Mouse (Mus musculus) MEL (cell line): ENCODE measurements at regions not wholly inside any gene's neighbourhood (a gene's known extent, or its start where the extent isn't known, plus 50 kb on each side); places are given as distances from the start of the nearest gene placed in this dataset.

ENCODE experiments used
- DNase-seq: peaks from one replicate; pipeline ENCODE4 v3.0.0; 2011; ENCODE audit warnings: low read depth, low spot score
- H3K27ac ChIP-seq: 2 replicates; pipeline ENCODE4 v1.5.1; 2012; ENCODE audit warnings: low read depth, mild to moderate bottlenecking, control low read depth, low read length, moderate library complexity; ENCODE audit not compliant: control insufficient read depth
- H3K27me3 ChIP-seq, 2 experiments: fragments of 150-350 bp in 1 of 2; sonication (generic) in 1 of 2; 2 replicates each; pipeline ENCODE4 v1.6.1; 2012; ENCODE audit warnings: low read length in 2 of 2, mild to moderate bottlenecking in 2 of 2, improper control_type of control experiment in 1 of 2, moderate library complexity in 1 of 2; ENCODE audit not compliant: insufficient read depth in 2 of 2, control insufficient read depth in 1 of 2
- H3K36me3 ChIP-seq, 2 experiments: 2 replicates each; pipeline ENCODE4 v1.6.1; 2012 to 2014; ENCODE audit warnings: low read length in 2 of 2, improper control_type of control experiment in 1 of 2, inconsistent platforms in 1 of 2, mild to moderate bottlenecking in 1 of 2; ENCODE audit not compliant: insufficient read depth in 2 of 2, control insufficient read depth in 1 of 2
- H3K4me1 ChIP-seq, 2 experiments: fragments of 150-350 bp in 1 of 2; sonication (generic) in 1 of 2; 2 replicates each; pipeline ENCODE4 v1.6.1; 2012; ENCODE audit warnings: low read length in 2 of 2, improper control_type of control experiment in 1 of 2, mild to moderate bottlenecking in 1 of 2; ENCODE audit not compliant: insufficient read depth in 2 of 2, control insufficient read depth in 1 of 2
- H3K4me3 ChIP-seq, 2 experiments: fragments of 150-350 bp in 1 of 2; sonication (generic) in 1 of 2; 2 replicates each; pipeline ENCODE4 v1.5.1; 2012; ENCODE audit warnings: low read depth in 2 of 2, low read length in 2 of 2, mild to moderate bottlenecking in 2 of 2, moderate library complexity in 2 of 2, control low read depth in 1 of 2, improper control_type of control experiment in 1 of 2; ENCODE audit not compliant: control insufficient read depth in 1 of 2, insufficient read depth in 1 of 2
- H3K79me2 ChIP-seq: 2 replicates; pipeline ENCODE4 v1.6.1; 2012; ENCODE audit warnings: mild to moderate bottlenecking, low read length, moderate library complexity; ENCODE audit not compliant: control insufficient read depth, poor library complexity, insufficient read depth
- H3K9ac ChIP-seq: 2 replicates; pipeline ENCODE4 v1.6.1; 2012; ENCODE audit warnings: low read depth, mild to moderate bottlenecking, control low read depth, low read length, moderate library complexity; ENCODE audit not compliant: control insufficient read depth, poor library complexity, severe bottlenecking
- H3K9me3 ChIP-seq: fragments of 150-350 bp; sonication (generic); replicated peaks from 2 replicates; pipeline ENCODE4 v1.6.1; 2012; ENCODE audit warnings: mild to moderate bottlenecking, low read length, improper control_type of control experiment, moderate library complexity; ENCODE audit not compliant: insufficient read depth
- CHD2 ChIP-seq: IDR thresholded peaks from 2 replicates; pipeline ENCODE4 v1.6.1; 2011; ENCODE audit warnings: low read length, improper control_type of control experiment
- CTCF ChIP-seq, 3 experiments: IDR thresholded peaks in 2 of 3; conservative IDR thresholded peaks in 1 of 3; 2 replicates each; pipeline ENCODE4 v1.5.1; 2011 to 2012; ENCODE audit warnings: low read length in 3 of 3, low read depth in 2 of 3, mild to moderate bottlenecking in 2 of 3, improper control_type of control experiment in 1 of 3, inconsistent platforms in 1 of 3, mixed read lengths in 1 of 3, moderate library complexity in 1 of 3; ENCODE audit not compliant: control insufficient read depth in 1 of 3, insufficient read depth in 1 of 3, poor library complexity in 1 of 3, severe bottlenecking in 1 of 3
- E2F4 ChIP-seq: IDR thresholded peaks from 2 replicates; pipeline ENCODE4 v1.6.1; 2011; ENCODE audit warnings: low read depth, low read length, improper control_type of control experiment, borderline replicate concordance
- ELF1 ChIP-seq: IDR thresholded peaks from 2 replicates; pipeline ENCODE4 v1.6.1; 2014; ENCODE audit warnings: low read depth, mild to moderate bottlenecking, inconsistent platforms, low read length, improper control_type of control experiment, moderate library complexity
- ETS1 ChIP-seq: IDR thresholded peaks from 2 replicates; pipeline ENCODE4 v1.6.1; 2012; ENCODE audit warnings: low read depth, mild to moderate bottlenecking, inconsistent platforms, low read length, improper control_type of control experiment, moderate library complexity
- GABPA ChIP-seq: IDR thresholded peaks from 2 replicates; pipeline ENCODE4 v1.6.1; 2012; ENCODE audit warnings: low read depth, mild to moderate bottlenecking, inconsistent platforms, low read length, improper control_type of control experiment, moderate library complexity
- GATA1 ChIP-seq: IDR thresholded peaks from 2 replicates; pipeline ENCODE4 v1.6.1; 2011; ENCODE audit warnings: low read depth, low read length, improper control_type of control experiment
- HCFC1 ChIP-seq: IDR thresholded peaks from 2 replicates; pipeline ENCODE4 v1.6.1; 2012; ENCODE audit warnings: low read depth, mild to moderate bottlenecking, inconsistent platforms, low read length, improper control_type of control experiment, moderate library complexity
- JUND ChIP-seq: IDR thresholded peaks from 2 replicates; pipeline ENCODE4 v1.6.1; 2011; ENCODE audit warnings: low read depth, mild to moderate bottlenecking, improper control_type of control experiment, low read length
- MEF2A ChIP-seq: IDR thresholded peaks from 2 replicates; pipeline ENCODE4 v1.6.1; 2014; ENCODE audit warnings: low read depth, mild to moderate bottlenecking, inconsistent platforms, low read length, improper control_type of control experiment; ENCODE audit not compliant: poor library complexity, insufficient replicate concordance, severe bottlenecking; ENCODE audit errors: extremely low read depth
- MXI1 ChIP-seq: IDR thresholded peaks from 2 replicates; pipeline ENCODE4 v1.6.1; 2011; ENCODE audit warnings: mild to moderate bottlenecking, low read depth, low read length, improper control_type of control experiment
- MYB ChIP-seq: IDR thresholded peaks from 2 replicates; pipeline ENCODE4 v1.6.1; 2011; ENCODE audit warnings: mild to moderate bottlenecking, low read depth, low read length, improper control_type of control experiment
- NELFE ChIP-seq: IDR thresholded peaks from 2 replicates; pipeline ENCODE4 v1.6.1; 2011; ENCODE audit warnings: low read depth, low read length, improper control_type of control experiment
- POLR2A ChIP-seq, 2 experiments: IDR thresholded peaks; 2 replicates each; pipeline ENCODE4 v1.6.1; 2011 to 2012; ENCODE audit warnings: low read length in 2 of 2, mild to moderate bottlenecking in 2 of 2, control low read depth in 1 of 2, improper control_type of control experiment in 1 of 2, low read depth in 1 of 2, moderate library complexity in 1 of 2; ENCODE audit not compliant: control insufficient read depth in 1 of 2, insufficient read depth in 1 of 2, poor library complexity in 1 of 2
- POLR2AphosphoS2 ChIP-seq: IDR thresholded peaks from 2 replicates; pipeline ENCODE4 v1.6.1; 2011; ENCODE audit warnings: low read length, improper control_type of control experiment
- POLR2AphosphoS5 ChIP-seq: IDR thresholded peaks from 2 replicates; pipeline ENCODE4 v1.6.1; 2012; ENCODE audit warnings: low read depth, borderline replicate concordance, mild to moderate bottlenecking, inconsistent platforms, low read length, moderate library complexity, mixed read lengths
- RCOR1 ChIP-seq: IDR thresholded peaks from 2 replicates; pipeline ENCODE4 v1.6.1; 2012; ENCODE audit warnings: low read depth, mild to moderate bottlenecking, inconsistent platforms, low read length, improper control_type of control experiment
- SIN3A ChIP-seq: IDR thresholded peaks from 2 replicates; pipeline ENCODE4 v1.6.1; 2012; ENCODE audit warnings: low read length, improper control_type of control experiment, inconsistent platforms
- SMC3 ChIP-seq: IDR thresholded peaks from 2 replicates; pipeline ENCODE4 v1.6.1; 2011; ENCODE audit warnings: low read depth, low read length, improper control_type of control experiment
- TAL1 ChIP-seq: IDR thresholded peaks from 2 replicates; pipeline ENCODE4 v1.6.1; 2012; ENCODE audit warnings: mild to moderate bottlenecking, inconsistent platforms, low read length, moderate library complexity, mixed read lengths
- UBTF ChIP-seq: IDR thresholded peaks from 2 replicates; pipeline ENCODE4 v1.6.1; 2012; ENCODE audit warnings: low read depth, mild to moderate bottlenecking, inconsistent platforms, low read length, improper control_type of control experiment, moderate library complexity, borderline replicate concordance; ENCODE audit not compliant: insufficient read depth
- ZMIZ1 ChIP-seq: IDR thresholded peaks from 2 replicates; pipeline ENCODE4 v1.6.1; 2012; ENCODE audit warnings: low read depth, mild to moderate bottlenecking, inconsistent platforms, low read length, improper control_type of control experiment, moderate library complexity
- ZNF384 ChIP-seq: IDR thresholded peaks from 2 replicates; pipeline ENCODE4 v1.6.1; 2012; ENCODE audit warnings: low read depth, mild to moderate bottlenecking, inconsistent platforms, low read length, improper control_type of control experiment

DNA sequence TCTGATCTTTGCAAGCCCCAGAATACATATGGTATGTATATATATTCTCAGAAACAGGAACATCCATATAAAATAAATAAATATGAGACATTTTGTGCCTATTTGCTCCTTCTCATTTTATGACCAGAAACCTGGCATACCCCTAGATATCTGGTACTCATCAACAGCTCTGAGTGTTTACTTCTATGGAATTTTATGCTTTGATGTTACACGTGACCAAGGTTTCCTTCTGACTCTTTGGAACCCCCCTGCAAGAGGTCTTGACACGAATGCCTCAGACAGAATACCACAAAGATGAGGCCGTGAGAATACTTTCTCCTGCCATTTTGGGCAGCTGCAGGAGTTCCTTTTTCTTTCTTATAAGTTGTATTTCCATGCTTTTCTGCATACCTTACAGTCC is 85.3 kb upstream of the P2ry1 start:
- Histone ChIP-seq H3K36me3 (no peaks in the 10 kb centered on the region), H3K4me3 (no peak overlapping the region), H3K79me2 (no peaks in the 10 kb centered on the region), H3K4me1 (no peaks in the 10 kb centered on the region), H3K27ac (no peak overlapping the region), H3K9ac (no peak overlapping the region), H3K9me3 (no peaks in the 10 kb centered on the region), H3K27me3 (no peaks in the 10 kb centered on the region)
- no peak for TF ChIP-seq MYB
- TF ChIP-seq RCOR1: no peak
- no peak for TF ChIP-seq HCFC1
- no peak for TF ChIP-seq UBTF
- TF ChIP-seq MXI1: no peak
- TF ChIP-seq TAL1: no peak
- no peak for TF ChIP-seq POLR2A (IDR thresholded peaks at IDR 0.05; ENCODE audit: control insufficient read depth in 1 of 2, insufficient read depth in 1 of 2, low read depth in 1 of 2, low read length in 2 of 2, poor library complexity in 1 of 2)
- TF ChIP-seq SMC3: no peak
- no peak for TF ChIP-seq E2F4
- no peak for DNase-seq

DNA sequence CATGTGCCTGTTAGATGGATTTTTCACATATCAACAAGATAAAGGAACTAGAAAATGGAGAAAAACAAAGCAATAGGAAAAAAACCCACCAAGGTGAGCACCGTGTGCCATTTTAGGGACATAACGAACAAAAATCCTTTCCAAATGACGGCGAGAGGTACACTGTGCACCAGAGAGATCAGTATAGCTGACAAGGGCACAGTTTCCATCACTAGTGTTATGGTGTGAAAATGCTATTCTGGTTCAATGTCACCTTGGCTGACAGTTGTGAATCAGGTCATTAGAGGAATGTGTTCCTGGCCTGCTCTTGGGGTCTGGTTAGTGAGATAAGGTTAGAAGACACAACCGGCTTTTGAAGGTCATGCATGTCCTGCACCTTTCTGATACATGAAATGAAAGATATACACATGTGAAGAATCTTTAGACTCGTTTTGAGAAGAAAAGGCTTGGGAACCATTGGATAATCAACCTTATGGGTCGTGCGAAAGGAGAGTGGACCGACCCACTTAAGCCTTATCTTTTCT is 76.5 kb upstream of the P2ry1 start:
- TF ChIP-seq JUND: no peak
- no peak for TF ChIP-seq ZMIZ1
- TF ChIP-seq ETS1: no peak
- TF ChIP-seq UBTF: no peak
- TF ChIP-seq HCFC1: no peak
- TF ChIP-seq POLR2AphosphoS5: no peak
- no peak for TF ChIP-seq SIN3A
- no peak for TF ChIP-seq MEF2A
- no peak for TF ChIP-seq CHD2
- TF ChIP-seq NELFE: no peak
- no peak for TF ChIP-seq SMC3
- TF ChIP-seq CTCF (IDR thresholded peaks at IDR 0.05 in 2 of 3, conservative IDR thresholded peaks at IDR 0.05 in 1 of 3; ENCODE audit: control insufficient read depth in 1 of 3, insufficient read depth in 1 of 3, low read depth in 2 of 3, low read length in 3 of 3, poor library complexity in 1 of 3, severe bottlenecking in 1 of 3): no peak
- TF ChIP-seq GATA1: no peak
- no peak for TF ChIP-seq MYB
- TF ChIP-seq ELF1: no peak
- TF ChIP-seq POLR2AphosphoS2: no peak
- no peak for TF ChIP-seq ZNF384
- TF ChIP-seq GABPA: no peak
- TF ChIP-seq E2F4: no peak
- H3K9ac ChIP-seq: no peak overlapping the region
- no peaks in the 10 kb centered on the region for H3K9me3 ChIP-seq
- H3K36me3 ChIP-seq: no peaks in the 10 kb centered on the region
- no peak overlapping the region for H3K4me3 ChIP-seq
- 0 out of 4 replicates have a peak, but pooled peaks cover 0 to 2% of the 10 kb centered on the region in 2 experiments for H3K4me1 ChIP-seq
- H3K27me3 ChIP-seq: no peaks in the 10 kb centered on the region
- no peak overlapping the region for H3K27ac ChIP-seq
- no peaks in the 10 kb centered on the region for H3K79me2 ChIP-seq
- DNase-seq: no peak
